8 mouse cellular contexts compared by ENCODE assay signal in genomic region chr13:74806934-74807333, GRCm38 (mm10). TPM values are rescaled to one million over a fixed set of nuclear protein-coding genes. Genes with fewer than 3 reads are reported as not detected.
DNase-seq lines count a peak whose midpoint lies in the region; ATAC-seq and TF ChIP-seq lines count a peak whose summit lies in the region.

No protein-coding gene starts in this region.

- peak overlapping the region; percentile 94 for H3K4me2 ChIP-seq in hindbrain, embryonic 15.5 days
- peak overlapping the region; percentile 98; the same call in 1 of the 2 replicates for H3K4me2 ChIP-seq in midbrain, embryonic 15.5 days

- H3K4me3 ChIP-seq in liver, adult 2 months (ENCODE audit: insufficient read depth, low read depth, low read length): no peak overlapping the region
- 0 out of 2 replicates have a peak overlapping the region, but pooled peaks have one; percentile 67 for H3K4me3 ChIP-seq in hindbrain, embryonic 15.5 days
- 0 out of 2 replicates have a peak overlapping the region, but pooled peaks have one; percentile 59 for H3K4me3 ChIP-seq in midbrain, embryonic 15.5 days

- H3K79me2 ChIP-seq in liver, adult 2 months (ENCODE audit: control insufficient read depth, insufficient read depth, low read length): no peaks in the 10 kb centered on the region; the same call in 1 of the 2 replicates

- no peaks in the 10 kb centered on the region for H3K9me3 ChIP-seq in hindbrain, embryonic 15.5 days
- H3K9me3 ChIP-seq in midbrain, embryonic 15.5 days: no peaks in the 10 kb centered on the region

- no peak for ATAC-seq in hindbrain, embryonic 15.5 days (ENCODE audit: low FRiP score, low read depth)
- ATAC-seq in midbrain, embryonic 15.5 days (replicated peaks): no peak

- H3K27ac ChIP-seq in liver, adult 2 months (replicated peaks; ENCODE audit: insufficient read depth, low read depth, low read length): no peak overlapping the region
- no peak overlapping the region for H3K27ac ChIP-seq in hindbrain, embryonic 15.5 days (replicated peaks)
- H3K27ac ChIP-seq in midbrain, embryonic 15.5 days: no peak overlapping the region

- H3K9ac ChIP-seq in liver, adult 2 months (ENCODE audit: low read depth, low read length): no peak overlapping the region
- H3K9ac ChIP-seq in hindbrain, embryonic 15.5 days: no peak overlapping the region
- H3K9ac ChIP-seq in midbrain, embryonic 15.5 days: no peak overlapping the region

- H3K36me3 ChIP-seq in liver, adult 2 months (ENCODE audit: control insufficient read depth, insufficient read depth, low read length): no peaks in the 10 kb centered on the region
- no peaks in the 10 kb centered on the region for H3K36me3 ChIP-seq in hindbrain, embryonic 15.5 days
- H3K36me3 ChIP-seq in midbrain, embryonic 15.5 days (replicated peaks): no peaks in the 10 kb centered on the region

- WGBS in liver, adult 2 months: 41% methylated on average over 5 of the region's 5 CpGs
- 59% methylated on average over 5 of the region's 5 CpGs for WGBS in hindbrain, embryonic 15.5 days
- 58% methylated on average over 5 of the region's 5 CpGs for WGBS in midbrain, embryonic 15.5 days

- no peaks in the 10 kb centered on the region; the same call in 1 of the 2 replicates for H3K4me1 ChIP-seq in liver, adult 2 months (ENCODE audit: control insufficient read depth, insufficient read depth, low read length)
- H3K4me1 ChIP-seq in hindbrain, embryonic 15.5 days (replicated peaks): peaks cover 14% of the 10 kb centered on the region
- H3K4me1 ChIP-seq in midbrain, embryonic 15.5 days: peaks cover 11% of the 10 kb centered on the region

- peak; percentile 1 for DNase-seq in liver, adult 2 months (ENCODE audit: extremely low read depth, low read depth, low spot score)
- DNase-seq in liver (no peak), adipocyte (ENCODE audit: low spot score) (peak; percentile 50)
- no peak for DNase-seq in gastrocnemius, postnatal 14 days
- no peak for DNase-seq in c-Kit-positive CD71-positive TER-119-positive erythroid progenitor cells, embryonic 14.5 days (ENCODE audit: low spot score)
- no peak for DNase-seq in T-cell, adult 2 months (ENCODE audit: low spot score)

- H3K27me3 ChIP-seq in liver, adult 2 months (ENCODE audit: control insufficient read depth, insufficient read depth, low read length): no peaks in the 10 kb centered on the region
- peaks cover 6% of the 10 kb centered on the region for H3K27me3 ChIP-seq in hindbrain, embryonic 15.5 days
- peaks cover 6% of the 10 kb centered on the region for H3K27me3 ChIP-seq in midbrain, embryonic 15.5 days (replicated peaks)

- TF ChIP-seq POLR2A in liver, adult 2 months (IDR thresholded peaks at IDR 0.05; ENCODE audit: extremely low read depth, insufficient read depth, low read length): no peak

- no peak for TF ChIP-seq CTCF in liver, adult 2 months (IDR thresholded peaks at IDR 0.05; ENCODE audit: low read depth, low read length)

- intact Hi-C loops in gastrocnemius, postnatal 14 days (cut with DNase I; ENCODE audit: low total_unique reads): no loop called here

RNA-seq across cellular contexts. Expression of gene Cast, which starts 1.7 kb away (rescaled TPM):
- 27.7 and 42.3 TPM in 2 replicates for total RNA-seq in liver, adult 2 months (2014; rRNA removed)
- polyA plus RNA-seq in liver, adult 2 months (2012; rRNA removed): 2.8 and 4.2 TPM in 2 replicates
- 8.7 and 8.9 TPM in 2 replicates for polyA plus RNA-seq in hindbrain, embryonic 15.5 days (2015; fragmentation: Nextera tagmentation; extraction: Ambion mirVana)
- polyA plus RNA-seq in midbrain, embryonic 15.5 days (2015; fragmentation: Nextera tagmentation; extraction: Ambion mirVana): 7.1 and 7.4 TPM in 2 replicates
- 10 to 100 TPM; 77.0 to 83.3 TPM for total RNA-seq in gastrocnemius, postnatal 14 days (2021)

Comparison
In these comparisons a context has a peak if more than half of its experiments do, and no peak if none do; other contexts are left out.
1. DNase-seq: peak in liver, adult 2 months (single experiment) and adipocyte (single experiment); none in liver (single experiment), gastrocnemius, postnatal 14 days (single experiment), c-Kit-positive CD71-positive TER-119-positive erythroid progenitor cells, embryonic 14.5 days (single experiment) and T-cell, adult 2 months (single experiment).